Mouse (Mus musculus) embryonic stem cell, embryonic (primary cell): ENCODE measurements around the gene Tex52.

Source experiments
- CTCF ChIA-PET, 4 experiments: fragments of 300-600 bp in 2 of 4; fragments of 350-600 bp in 2 of 4; sonication (Branson Sonifier 250); formaldehyde crosslinking; loops; one replicate each; lab custom pipeline; 2022; ENCODE audit warnings: inconsistent platforms in 2 of 4; lab: Charles Lee
- POLR2A ChIA-PET, 4 experiments: fragments of 300-600 bp in 2 of 4; fragments of 350-600 bp in 2 of 4; sonication (Branson Sonifier 250); formaldehyde crosslinking; loops; one replicate each; lab custom pipeline; 2022; ENCODE audit warnings: antibody characterized with exemption in 4 of 4, inconsistent platforms in 1 of 4; lab: Charles Lee

Tex52 gene

GRCm38 (mm10) chr6:128404708-128405107, 29.5 kb downstream of the Tex52 start:
- ChIA-PET POLR2A (interaction anchor here in 3 of 4 experiments (0.5 to 2.1 kb wide), 5 partner anchors 10 to 204 kb away, joined by 3 to 7 read pairs (median 5); no protein-coding TSS in a partner anchor), CTCF (interaction anchor here in 1 of 4 experiments (1.1 kb wide), 1 partner anchor 98 kb away, joined by 17 read pairs; no protein-coding TSS in a partner anchor)

GRCm38 (mm10) chr6:128408544-128409125, 33.4 kb downstream of the Tex52 start:
- POLR2A ChIA-PET, result interaction anchor here in 3 of 4 experiments (0.5 to 9.5 kb wide), 11 partner anchors 8 to 190 kb away, joined by 3 to 103 read pairs (median 3); partner anchors contain the start of gene Itfg2 (in 2 of the 3)
- CTCF ChIA-PET, result interaction anchor here in 1 of 4 experiments (0.5 to 0.9 kb wide), 4 partner anchors 9 to 428 kb away, joined by 3 to 4 read pairs (median 3); no protein-coding TSS in a partner anchor

- CTCF ChIA-PET, result interaction anchor here (0.6 to 2.2 kb wide), 26 partner anchors 9 to 529 kb away, joined by 3 to 17 read pairs (median 4); partner anchors contain the start of gene Tspan9 (in 1 of the 4)
- POLR2A ChIA-PET, result interaction anchor here (0.5 to 9.5 kb wide), 18 partner anchors 9 to 957 kb away, joined by 3 to 103 read pairs (median 4); partner anchors contain the start of genes Itfg2 (in 2 of the 4) and Nrip2 (in 1 of the 4)
Observed at GRCm38 (mm10) chr6:128410305-128410704, 35.0 kb downstream of the Tex52 start.

GRCm38 (mm10) chr6:128411115-128411514, 35.9 kb downstream of the Tex52 start:
- ChIA-PET CTCF (interaction anchor here (0.5 to 2.2 kb wide), 82 partner anchors 9 to 1871 kb away, joined by 3 to 31 read pairs (median 4); partner anchors contain the start of genes Gm44596 (in 1 of the 4), Itfg2 (in 1 of the 4), Nrip2 (in 1 of the 4) and Tex52 (in 1 of the 4)), POLR2A (interaction anchor here (0.5 to 9.5 kb wide), 35 partner anchors 10 to 270 kb away, joined by 3 to 103 read pairs (median 4); partner anchors contain the start of genes Itfg2 (in 2 of the 4) and Nrip2 (in 1 of the 4))

GRCm38 (mm10) chr6:128416169-128416568, 40.9 kb downstream of the Tex52 start:
- CTCF ChIA-PET, result interaction anchor here in 3 of 4 experiments (0.5 to 1.3 kb wide), 4 partner anchors 9 to 81 kb away, joined by 3 to 6 read pairs (median 5); partner anchors contain the start of gene Itfg2 (in 1 of the 3)
- POLR2A ChIA-PET, result interaction anchor here in 3 of 4 experiments (0.5 to 9.5 kb wide), 20 partner anchors 7 to 929 kb away, joined by 3 to 103 read pairs (median 4); partner anchors contain the start of gene Itfg2 (in 2 of the 3)

GRCm38 (mm10) chr6:128418076-128418475, 42.8 kb downstream of the Tex52 start:
- POLR2A ChIA-PET, result interaction anchor here in 3 of 4 experiments (0.7 to 1.3 kb wide), 6 partner anchors 28 to 198 kb away, joined by 3 to 5 read pairs (median 3); no protein-coding TSS in a partner anchor
- CTCF ChIA-PET, result interaction anchor here in 1 of 4 experiments (0.5 to 1.1 kb wide), 3 partner anchors 9 to 49 kb away, joined by 4 read pairs; no protein-coding TSS in a partner anchor

GRCm38 (mm10) chr6:128421036-128421435, 45.8 kb downstream of the Tex52 start:
- POLR2A ChIA-PET, result interaction anchor here (0.5 to 7.9 kb wide), 17 partner anchors 8 to 882 kb away, joined by 3 to 103 read pairs (median 5); no protein-coding TSS in a partner anchor
- CTCF ChIA-PET, result interaction anchor here in 2 of 4 experiments (0.8 to 5.6 kb wide), 4 partner anchors 10 to 58 kb away, joined by 3 to 31 read pairs (median 4); no protein-coding TSS in a partner anchor

GRCm38 (mm10) chr6:128421480-128421879, 46.2 kb downstream of the Tex52 start:
- ChIA-PET POLR2A (interaction anchor here in 3 of 4 experiments (0.5 to 7.9 kb wide), 16 partner anchors 7 to 882 kb away, joined by 3 to 103 read pairs (median 5); no protein-coding TSS in a partner anchor), CTCF (interaction anchor here in 2 of 4 experiments (1.0 to 5.6 kb wide), 3 partner anchors 10 to 58 kb away, joined by 3 to 31 read pairs (median 4); no protein-coding TSS in a partner anchor)

- CTCF ChIA-PET, result interaction anchor here in 2 of 4 experiments (1.1 to 5.6 kb wide), 3 partner anchors 12 to 22 kb away, joined by 3 to 31 read pairs (median 6); no protein-coding TSS in a partner anchor
- POLR2A ChIA-PET, result interaction anchor here in 3 of 4 experiments (0.5 to 7.9 kb wide), 26 partner anchors 9 to 224 kb away, joined by 3 to 103 read pairs (median 10); partner anchors contain the start of gene Fkbp4 (in 1 of the 3)
Observed at GRCm38 (mm10) chr6:128423496-128424268, 48.4 kb downstream of the Tex52 start.

- POLR2A ChIA-PET, result interaction anchor here (0.5 to 7.9 kb wide), 59 partner anchors 8 to 389 kb away, joined by 3 to 103 read pairs (median 5); partner anchors contain the start of genes Fkbp4 (in 1 of the 4) and Tulp3 (in 1 of the 4)
- CTCF ChIA-PET, result interaction anchor here in 3 of 4 experiments (0.6 to 5.6 kb wide), 12 partner anchors 9 to 245 kb away, joined by 3 to 31 read pairs (median 4); no protein-coding TSS in a partner anchor
Observed at GRCm38 (mm10) chr6:128424269-128425019, 49.2 kb downstream of the Tex52 start, which contains the start of gene Itfg2. Gene Itfg2 (minus strand): TSS chr6:128424931.

GRCm38 (mm10) chr6:128425046-128425445, 49.8 kb downstream of the Tex52 start:
- POLR2A ChIA-PET, result interaction anchor here in 3 of 4 experiments (0.6 to 7.9 kb wide), 56 partner anchors 9 to 390 kb away, joined by 3 to 103 read pairs (median 5); partner anchors contain the start of genes Fkbp4 (in 1 of the 3) and Tulp3 (in 1 of the 3)

GRCm38 (mm10) chr6:128427571-128427970, 52.3 kb downstream of the Tex52 start:
- ChIA-PET CTCF (no interaction called here), POLR2A (interaction anchor here in 2 of 4 experiments (3.0 to 7.9 kb wide), 6 partner anchors 7 to 51 kb away, joined by 24 to 103 read pairs (median 43); no protein-coding TSS in a partner anchor)

More at GRCm38 (mm10) chr6:128425046-128425445, 49.8 kb downstream of the Tex52 start:
- CTCF ChIA-PET, result interaction anchor here (0.6 to 5.6 kb wide), 15 partner anchors 9 to 291 kb away, joined by 3 to 31 read pairs (median 4); no protein-coding TSS in a partner anchor

GRCm38 (mm10) chr6:128429300-128429699, 54.0 kb downstream of the Tex52 start:
- ChIA-PET POLR2A (interaction anchor here (0.6 to 3.1 kb wide), 37 partner anchors 8 to 229 kb away, joined by 3 to 24 read pairs (median 3); no protein-coding TSS in a partner anchor), CTCF (interaction anchor here in 1 of 4 experiments (1.5 kb wide), 1 partner anchor 18 kb away, joined by 5 read pairs; no protein-coding TSS in a partner anchor)

- POLR2A ChIA-PET, result interaction anchor here in 3 of 4 experiments (0.5 to 3.1 kb wide), 29 partner anchors 9 to 229 kb away, joined by 3 to 24 read pairs (median 4); no protein-coding TSS in a partner anchor
- CTCF ChIA-PET, result interaction anchor here in 2 of 4 experiments (1.5 kb wide), 2 partner anchors 18 to 37 kb away, joined by 3 to 5 read pairs; no protein-coding TSS in a partner anchor
Observed at GRCm38 (mm10) chr6:128429826-128430225, 54.6 kb downstream of the Tex52 start.

- ChIA-PET POLR2A (interaction anchor here (0.5 to 5.8 kb wide), 23 partner anchors 7 to 232 kb away, joined by 3 to 69 read pairs (median 5); partner anchors contain the start of gene Itfg2 (in 2 of the 4)), CTCF (interaction anchor here in 3 of 4 experiments (0.5 to 1.4 kb wide), 5 partner anchors 14 to 73 kb away, joined by 3 to 7 read pairs (median 3); no protein-coding TSS in a partner anchor)
Observed at GRCm38 (mm10) chr6:128432356-128432915, 57.2 kb downstream of the Tex52 start.
